Mouse (Mus musculus): ENCODE data around the gene Mrps31. TPM values are rescaled to one million over a fixed set of nuclear protein-coding genes. Genes with fewer than 3 reads are reported as not detected.

Gene Mrps31
- polyA plus RNA-seq, 1 experiment from 2014 or later: 48.8 TPM

DNA sequence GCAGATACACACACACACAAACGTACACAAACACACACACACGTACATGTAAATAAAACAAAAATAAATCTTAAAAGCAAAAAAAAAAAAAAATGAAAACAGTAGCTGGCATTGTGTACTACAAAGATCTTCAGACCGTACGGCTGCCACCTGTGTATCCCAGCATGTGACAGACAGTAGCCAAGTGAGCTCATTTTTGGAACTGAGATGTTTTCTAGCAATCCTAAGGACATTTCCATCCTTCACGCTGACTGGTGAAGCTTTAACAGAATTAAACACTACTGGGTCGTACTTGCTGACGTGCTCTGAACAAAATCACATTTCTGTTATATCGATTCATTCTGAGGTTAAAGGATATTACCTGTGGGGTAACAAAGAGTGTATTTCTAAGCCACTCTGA lies 15.9 kb upstream of the Mrps31 start:
- Histone ChIP-seq H3K9ac (ENCODE audit: low read length) (no peak overlapping the region), H3K9me3 (replicated peaks; ENCODE audit: control insufficient read depth, low read length) (no peaks in the 10 kb centered on the region), H3K4me3 (replicated peaks; ENCODE audit: low read length) (no peak overlapping the region), H3K36me3 (ENCODE audit: control insufficient read depth, insufficient read depth, low read length) (peaks cover 3% of the 10 kb centered on the region; the same call in 1 of the 2 replicates), H3K27ac (ENCODE audit: low read length) (no peak overlapping the region), H3K4me2 (ENCODE audit: low read depth, low read length) (no peak overlapping the region), H3K4me1 (ENCODE audit: control insufficient read depth, insufficient read depth, low read length) (peaks cover 7% of the 10 kb centered on the region), H3K27me3 (ENCODE audit: control insufficient read depth, insufficient read depth, low read length) (no peaks in the 10 kb centered on the region)
- no peak for ATAC-seq (ENCODE audit: insufficient read depth, low FRiP score)
- WGBS: 92% methylated on average over 8 of the region's 8 CpGs

DNA sequence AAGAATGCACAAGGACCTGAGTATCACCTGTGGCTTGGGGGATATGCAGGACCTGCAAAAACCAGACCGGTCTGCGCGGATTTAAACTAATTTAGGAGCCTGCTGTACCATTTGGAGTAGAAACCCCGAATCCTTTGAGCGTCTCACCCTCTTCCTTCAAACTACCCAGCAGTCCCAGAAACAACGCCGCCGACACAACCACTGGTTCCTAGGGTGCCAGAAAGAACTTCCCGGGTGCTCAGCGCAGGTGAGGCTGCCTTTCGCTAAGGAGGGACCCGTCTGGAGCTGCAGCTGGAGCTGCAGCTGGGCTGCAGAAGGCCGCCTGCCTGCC lies 13.4 kb upstream of the Mrps31 start:
- ATAC-seq (ENCODE audit: insufficient read depth, low FRiP score): no peak; the same call in 1 of the 2 replicates
- Histone ChIP-seq H3K4me3 (replicated peaks; ENCODE audit: low read length) (peak overlapping the region; percentile 82), H3K9me3 (replicated peaks; ENCODE audit: control insufficient read depth, low read length) (no peaks in the 10 kb centered on the region), H3K4me1 (ENCODE audit: control insufficient read depth, insufficient read depth, low read length) (peaks cover 7% of the 10 kb centered on the region), H3K36me3 (ENCODE audit: control insufficient read depth, insufficient read depth, low read length) (no peaks in the 10 kb centered on the region), H3K9ac (ENCODE audit: low read length) (peak overlapping the region; percentile 91), H3K4me2 (ENCODE audit: low read depth, low read length) (peak overlapping the region; percentile 64), H3K27me3 (ENCODE audit: control insufficient read depth, insufficient read depth, low read length) (no peaks in the 10 kb centered on the region), H3K27ac (ENCODE audit: low read length) (peak overlapping the region; percentile 57)
- under 1% methylated on average over 13 of the region's 13 CpGs for WGBS

- no peaks in the 10 kb centered on the region for H3K36me3 ChIP-seq (ENCODE audit: control insufficient read depth, insufficient read depth, low read length)
- peak within 1 kb of the TSS; percentile 91 for H3K9ac ChIP-seq (ENCODE audit: low read length)
- H3K27me3 ChIP-seq (ENCODE audit: control insufficient read depth, insufficient read depth, low read length): no peaks in the 10 kb centered on the region
- WGBS: under 1% methylated on average over 71 of the region's 77 CpGs
- H3K4me3 ChIP-seq (replicated peaks; ENCODE audit: low read length): peak within 1 kb of the TSS; percentile 82
- ATAC-seq (ENCODE audit: insufficient read depth, low FRiP score): peak; percentile 92
- H3K9me3 ChIP-seq (replicated peaks; ENCODE audit: control insufficient read depth, low read length): no peaks in the 10 kb centered on the region
- H3K4me1 ChIP-seq (ENCODE audit: control insufficient read depth, insufficient read depth, low read length): peaks cover 7% of the 10 kb centered on the region
- peak within 1 kb of the TSS; percentile 57 for H3K27ac ChIP-seq (ENCODE audit: low read length)
- peak within 1 kb of the TSS; percentile 64 for H3K4me2 ChIP-seq (ENCODE audit: low read depth, low read length)
Measured at GRCm38 (mm10) chr8:22398142-22398951, 12.8 kb upstream of the Mrps31 start, which contains the start of gene Slc25a15. Gene Slc25a15 (minus strand): TSS chr8:22398597.

GRCm38 (mm10) chr8:22399285-22399880 lies 11.8 kb upstream of the Mrps31 start:
- peaks cover 7% of the 10 kb centered on the region for H3K4me1 ChIP-seq (ENCODE audit: control insufficient read depth, insufficient read depth, low read length)
- no peaks in the 10 kb centered on the region for H3K27me3 ChIP-seq (ENCODE audit: control insufficient read depth, insufficient read depth, low read length)
- H3K4me3 ChIP-seq (replicated peaks; ENCODE audit: low read length): peak overlapping the region; percentile 82
- H3K9me3 ChIP-seq (replicated peaks; ENCODE audit: control insufficient read depth, low read length): no peaks in the 10 kb centered on the region
- H3K9ac ChIP-seq (ENCODE audit: low read length): peak overlapping the region; percentile 91
- ATAC-seq (ENCODE audit: insufficient read depth, low FRiP score): no peak
- peak overlapping the region; percentile 64 for H3K4me2 ChIP-seq (ENCODE audit: low read depth, low read length)
- no peaks in the 10 kb centered on the region for H3K36me3 ChIP-seq (ENCODE audit: control insufficient read depth, insufficient read depth, low read length)
- H3K27ac ChIP-seq (ENCODE audit: low read length): peak overlapping the region; percentile 57; the same call in 1 of the 2 replicates
- 76% methylated on average over 8 of the region's 8 CpGs for WGBS

- no peak for ATAC-seq (ENCODE audit: insufficient read depth, low FRiP score)
- Histone ChIP-seq H3K4me2 (ENCODE audit: low read depth, low read length) (no peak overlapping the region), H3K27me3 (ENCODE audit: control insufficient read depth, insufficient read depth, low read length) (no peaks in the 10 kb centered on the region), H3K27ac (ENCODE audit: low read length) (no peak overlapping the region), H3K9ac (ENCODE audit: low read length) (no peak overlapping the region), H3K9me3 (replicated peaks; ENCODE audit: control insufficient read depth, low read length) (no peaks in the 10 kb centered on the region), H3K4me1 (ENCODE audit: control insufficient read depth, insufficient read depth, low read length) (peaks cover 7% of the 10 kb centered on the region), H3K36me3 (ENCODE audit: control insufficient read depth, insufficient read depth, low read length) (no peaks in the 10 kb centered on the region), H3K4me3 (replicated peaks; ENCODE audit: low read length) (no peak overlapping the region)
- 89% methylated on average over 4 of the region's 4 CpGs for WGBS
Measured at GRCm38 (mm10) chr8:22400593-22400992, 10.6 kb upstream of the Mrps31 start.

GRCm38 (mm10) chr8:22403235-22403634 lies 7.9 kb upstream of the Mrps31 start:
- Histone ChIP-seq H3K9ac (ENCODE audit: low read length) (no peak overlapping the region), H3K9me3 (replicated peaks; ENCODE audit: control insufficient read depth, low read length) (no peaks in the 10 kb centered on the region), H3K4me3 (replicated peaks; ENCODE audit: low read length) (no peak overlapping the region), H3K27ac (ENCODE audit: low read length) (no peak overlapping the region), H3K27me3 (ENCODE audit: control insufficient read depth, insufficient read depth, low read length) (no peaks in the 10 kb centered on the region), H3K4me1 (ENCODE audit: control insufficient read depth, insufficient read depth, low read length) (no peaks in the 10 kb centered on the region), H3K36me3 (ENCODE audit: control insufficient read depth, insufficient read depth, low read length) (no peaks in the 10 kb centered on the region), H3K4me2 (ENCODE audit: low read depth, low read length) (no peak overlapping the region)
- 83% methylated on average over 2 of the region's 2 CpGs for WGBS
- no peak for ATAC-seq (ENCODE audit: insufficient read depth, low FRiP score)

GRCm38 (mm10) chr8:22405733-22406132 lies 5.4 kb upstream of the Mrps31 start:
- no peak for ATAC-seq (ENCODE audit: insufficient read depth, low FRiP score)
- H3K9me3 ChIP-seq (replicated peaks; ENCODE audit: control insufficient read depth, low read length): no peaks in the 10 kb centered on the region
- no peaks in the 10 kb centered on the region for H3K36me3 ChIP-seq (ENCODE audit: control insufficient read depth, insufficient read depth, low read length)
- no peak overlapping the region for H3K4me2 ChIP-seq (ENCODE audit: low read depth, low read length)
- no peaks in the 10 kb centered on the region for H3K4me1 ChIP-seq (ENCODE audit: control insufficient read depth, insufficient read depth, low read length)
- H3K4me3 ChIP-seq (replicated peaks; ENCODE audit: low read length): no peak overlapping the region
- no peak overlapping the region for H3K9ac ChIP-seq (ENCODE audit: low read length)
- H3K27ac ChIP-seq (ENCODE audit: low read length): no peak overlapping the region
- WGBS: 68% methylated on average over 6 of the region's 6 CpGs
- no peaks in the 10 kb centered on the region for H3K27me3 ChIP-seq (ENCODE audit: control insufficient read depth, insufficient read depth, low read length)

GRCm38 (mm10) chr8:22410688-22411281 lies 376 bp upstream of the Mrps31 start:
- Histone ChIP-seq H3K4me3 (replicated peaks; ENCODE audit: low read length) (peak overlapping the region; percentile 74), H3K4me1 (ENCODE audit: control insufficient read depth, insufficient read depth, low read length) (peaks cover 5% of the 10 kb centered on the region; the same call in 1 of the 2 replicates), H3K4me2 (ENCODE audit: low read depth, low read length) (peak overlapping the region; percentile 74), H3K9me3 (replicated peaks; ENCODE audit: control insufficient read depth, low read length) (no peaks in the 10 kb centered on the region), H3K27me3 (ENCODE audit: control insufficient read depth, insufficient read depth, low read length) (no peaks in the 10 kb centered on the region), H3K27ac (ENCODE audit: low read length) (peak overlapping the region; percentile 46; the same call in 1 of the 2 replicates), H3K36me3 (ENCODE audit: control insufficient read depth, insufficient read depth, low read length) (0 out of 2 replicates have a peak, but pooled peaks cover 3% of the 10 kb centered on the region), H3K9ac (ENCODE audit: low read length) (peak overlapping the region; percentile 83)
- no peak for ATAC-seq (ENCODE audit: insufficient read depth, low FRiP score)
- 11% methylated on average over 16 of the region's 16 CpGs for WGBS

DNA sequence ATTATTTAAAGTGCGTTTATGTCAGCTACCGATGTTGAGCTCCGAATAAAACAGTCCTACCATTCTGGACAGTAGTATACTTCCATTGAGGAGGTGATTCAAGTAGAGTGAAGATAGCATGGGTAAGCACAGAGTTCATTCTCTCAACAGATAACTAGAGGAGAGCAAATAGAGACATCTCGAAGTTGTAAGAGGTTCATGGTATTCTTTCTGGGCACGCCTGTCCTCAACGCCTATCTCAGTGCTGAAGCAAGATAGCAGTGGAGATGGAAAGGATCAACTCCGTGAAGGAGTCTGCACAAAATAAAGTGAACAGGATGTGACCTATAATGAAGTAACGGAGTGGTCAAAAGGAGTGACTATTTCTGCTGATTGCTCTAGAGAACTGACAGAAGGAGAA lies 810 bp downstream of the Mrps31 start:
- 15% methylated on average over 8 of the region's 8 CpGs for WGBS
- Histone ChIP-seq H3K4me2 (ENCODE audit: low read depth, low read length) (peak overlapping the region; percentile 70), H3K4me3 (replicated peaks; ENCODE audit: low read length) (peak overlapping the region; percentile 74), H3K27me3 (ENCODE audit: control insufficient read depth, insufficient read depth, low read length) (no peaks in the 10 kb centered on the region), H3K27ac (ENCODE audit: low read length) (no peak overlapping the region), H3K4me1 (ENCODE audit: control insufficient read depth, insufficient read depth, low read length) (peaks cover 5% of the 10 kb centered on the region; the same call in 1 of the 2 replicates), H3K36me3 (ENCODE audit: control insufficient read depth, insufficient read depth, low read length) (0 out of 2 replicates have a peak, but pooled peaks cover 5% of the 10 kb centered on the region), H3K9ac (ENCODE audit: low read length) (peak overlapping the region; percentile 83), H3K9me3 (replicated peaks; ENCODE audit: control insufficient read depth, low read length) (no peaks in the 10 kb centered on the region)
- ATAC-seq (ENCODE audit: insufficient read depth, low FRiP score): no peak

Data from stomach, embryonic 16.5 days (tissue).